Mouse (Mus musculus): ENCODE measurements at regions not wholly inside any gene's neighbourhood (a gene's known extent, or its start where the extent isn't known, plus 50 kb on each side); places are given as distances from the start of the nearest gene placed in this dataset.

DNA sequence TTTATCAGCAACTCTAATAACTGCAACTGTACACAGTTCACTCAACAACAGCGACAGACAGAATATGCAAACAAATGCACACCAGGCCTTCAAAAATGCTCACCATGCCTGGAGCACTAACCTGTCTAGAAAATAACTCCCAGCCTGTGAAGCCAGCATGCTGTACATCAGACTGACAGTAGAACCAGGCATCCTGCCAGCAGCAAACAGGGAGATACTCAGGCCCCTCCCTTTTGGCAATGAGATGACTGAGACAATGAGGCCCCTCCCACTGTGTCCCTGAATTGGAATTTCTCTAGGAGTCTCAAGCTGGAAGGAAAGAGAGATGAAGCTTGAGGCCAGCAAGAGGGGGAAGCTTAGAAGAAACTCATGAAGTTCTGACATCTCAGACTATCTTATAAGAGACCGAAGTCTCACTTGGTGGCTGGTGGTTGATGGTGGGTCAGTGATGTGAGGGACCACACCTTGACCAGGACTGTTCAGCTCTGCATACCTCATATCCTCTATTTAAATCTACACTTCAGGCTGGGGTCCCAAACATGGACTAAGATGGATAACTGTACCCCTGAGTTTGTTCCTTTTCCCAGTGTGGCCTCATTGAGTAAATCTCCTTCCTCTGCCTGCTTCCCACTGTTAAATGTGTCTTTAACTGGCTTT, 72.6 kb upstream of the Selenok start:
- WGBS: 68% methylated on average over 2 of the region's 2 CpGs
- Histone ChIP-seq H3K4me3 (ENCODE audit: low read length) (no peak overlapping the region), H3K9ac (ENCODE audit: low read length) (no peak overlapping the region), H3K27me3 (ENCODE audit: control insufficient read depth, insufficient read depth, low read length) (no peaks in the 10 kb centered on the region), H3K36me3 (ENCODE audit: control insufficient read depth, insufficient read depth) (no peaks in the 10 kb centered on the region), H3K4me2 (ENCODE audit: low read depth, low read length) (no peak overlapping the region), H3K9me3 (replicated peaks; ENCODE audit: control insufficient read depth, low read length) (no peaks in the 10 kb centered on the region), H3K4me1 (ENCODE audit: control insufficient read depth, insufficient read depth, low read length) (peaks cover 17% of the 10 kb centered on the region), H3K27ac (ENCODE audit: low read length) (peak overlapping the region; percentile 51)
- ATAC-seq (replicated peaks; ENCODE audit: extremely low read depth, insufficient read depth, low FRiP score): peak; percentile 91

DNA sequence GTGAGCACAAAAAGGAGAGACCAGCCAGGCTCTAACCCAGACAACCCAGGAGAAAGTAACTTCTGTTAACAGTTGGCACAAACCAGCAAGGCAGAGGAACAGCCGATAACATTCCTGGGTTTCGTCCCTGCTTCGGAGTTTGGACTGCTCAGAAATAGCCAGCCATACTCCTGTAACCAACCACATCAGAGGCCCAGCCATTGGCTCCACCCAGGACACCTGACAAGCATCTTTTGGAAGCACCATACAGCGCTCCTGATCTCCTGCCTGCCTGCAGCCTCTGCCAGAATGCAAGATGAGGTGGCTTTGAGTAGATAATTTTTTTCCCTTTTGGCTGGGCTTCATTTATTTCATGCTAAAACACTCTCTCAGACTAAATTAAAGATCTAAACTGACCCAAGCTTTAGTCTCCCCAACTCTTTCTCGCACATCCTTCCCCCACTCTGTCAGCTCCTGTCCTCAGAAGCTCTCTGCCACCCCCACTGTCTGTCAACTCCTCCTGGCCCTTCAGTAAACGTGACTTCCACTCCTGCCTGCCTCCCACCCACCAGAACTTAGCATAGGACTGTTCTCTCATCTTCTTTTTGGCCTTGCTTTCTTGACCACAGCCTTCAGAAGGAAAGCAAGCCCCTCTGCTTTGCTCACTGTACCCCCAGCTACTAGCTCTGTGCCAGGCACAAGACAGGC, 72.0 kb upstream of the Selenok start:
- Histone ChIP-seq H3K36me3 (ENCODE audit: control insufficient read depth, insufficient read depth) (no peaks in the 10 kb centered on the region), H3K4me3 (ENCODE audit: low read length) (no peak overlapping the region), H3K4me1 (ENCODE audit: control insufficient read depth, insufficient read depth, low read length) (peaks cover 17% of the 10 kb centered on the region), H3K27me3 (ENCODE audit: control insufficient read depth, insufficient read depth, low read length) (no peaks in the 10 kb centered on the region), H3K27ac (ENCODE audit: low read length) (peak overlapping the region; percentile 51), H3K9ac (ENCODE audit: low read length) (no peak overlapping the region), H3K4me2 (ENCODE audit: low read depth, low read length) (no peak overlapping the region), H3K9me3 (replicated peaks; ENCODE audit: control insufficient read depth, low read length) (no peaks in the 10 kb centered on the region)
- WGBS: 46% methylated on average over 6 of the region's 6 CpGs
- ATAC-seq (replicated peaks; ENCODE audit: extremely low read depth, insufficient read depth, low FRiP score): no peak

DNA sequence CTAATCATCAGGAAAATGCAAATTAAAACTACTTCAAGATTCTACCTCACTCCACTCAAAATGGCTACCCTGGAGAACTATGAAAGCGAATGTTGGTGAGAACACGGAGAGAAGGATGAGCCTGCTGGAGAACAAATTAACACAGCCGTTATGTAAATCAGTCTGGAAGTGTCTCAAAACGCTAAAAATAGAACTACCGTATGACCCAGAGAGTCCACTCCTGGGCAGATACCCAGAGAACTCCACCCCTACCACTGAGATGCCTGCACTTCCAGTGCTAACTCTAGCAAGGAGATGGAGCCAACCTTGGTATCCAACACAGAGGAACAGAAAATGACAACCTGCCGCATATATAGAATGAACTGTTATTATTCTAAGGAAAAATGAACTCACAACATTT, 67.2 kb upstream of the Selenok start:
- H3K9me3 ChIP-seq (replicated peaks; ENCODE audit: control insufficient read depth, low read length): no peaks in the 10 kb centered on the region
- peaks cover 4% of the 10 kb centered on the region; the same call in 1 of the 2 replicates for H3K4me1 ChIP-seq (ENCODE audit: control insufficient read depth, insufficient read depth, low read length)
- no peak for ATAC-seq (replicated peaks; ENCODE audit: extremely low read depth, insufficient read depth, low FRiP score)
- no peaks in the 10 kb centered on the region for H3K27me3 ChIP-seq (ENCODE audit: control insufficient read depth, insufficient read depth, low read length)
- H3K4me3 ChIP-seq (ENCODE audit: low read length): no peak overlapping the region
- H3K4me2 ChIP-seq (ENCODE audit: low read depth, low read length): no peak overlapping the region
- WGBS: 47% methylated on average over 6 of the region's 6 CpGs
- H3K27ac ChIP-seq (ENCODE audit: low read length): no peak overlapping the region
- no peaks in the 10 kb centered on the region for H3K36me3 ChIP-seq (ENCODE audit: control insufficient read depth, insufficient read depth)
- no peak overlapping the region for H3K9ac ChIP-seq (ENCODE audit: low read length)

DNA sequence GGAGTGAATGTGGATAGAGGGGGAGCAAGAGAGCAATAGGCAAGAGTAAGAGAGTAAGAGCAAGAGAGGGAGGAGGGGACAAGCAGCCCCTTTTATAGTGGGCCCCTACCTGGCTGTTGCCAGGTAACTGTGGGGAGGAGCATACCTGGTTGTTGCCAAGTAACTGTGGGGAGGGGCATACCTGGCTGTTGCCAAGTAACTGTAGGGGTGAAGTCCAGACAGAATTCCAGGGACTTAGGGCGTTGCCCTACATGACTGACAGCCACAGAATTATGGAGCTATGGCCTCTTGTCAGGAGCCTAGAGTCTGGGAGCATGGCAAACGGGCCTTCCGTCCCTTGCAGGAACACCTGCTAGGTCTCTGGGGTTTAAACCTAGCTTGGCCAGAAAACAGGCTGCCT, 64.5 kb upstream of the Selenok start:
- Histone ChIP-seq H3K4me1 (ENCODE audit: control insufficient read depth, insufficient read depth, low read length) (no peaks in the 10 kb centered on the region), H3K27ac (ENCODE audit: low read length) (no peak overlapping the region), H3K36me3 (ENCODE audit: control insufficient read depth, insufficient read depth) (no peaks in the 10 kb centered on the region), H3K4me3 (ENCODE audit: low read length) (no peak overlapping the region), H3K9ac (ENCODE audit: low read length) (no peak overlapping the region), H3K9me3 (replicated peaks; ENCODE audit: control insufficient read depth, low read length) (no peaks in the 10 kb centered on the region), H3K4me2 (ENCODE audit: low read depth, low read length) (no peak overlapping the region), H3K27me3 (ENCODE audit: control insufficient read depth, insufficient read depth, low read length) (no peaks in the 10 kb centered on the region)
- WGBS: 80% methylated on average over 3 of the region's 3 CpGs
- no peak for ATAC-seq (replicated peaks; ENCODE audit: extremely low read depth, insufficient read depth, low FRiP score)

DNA sequence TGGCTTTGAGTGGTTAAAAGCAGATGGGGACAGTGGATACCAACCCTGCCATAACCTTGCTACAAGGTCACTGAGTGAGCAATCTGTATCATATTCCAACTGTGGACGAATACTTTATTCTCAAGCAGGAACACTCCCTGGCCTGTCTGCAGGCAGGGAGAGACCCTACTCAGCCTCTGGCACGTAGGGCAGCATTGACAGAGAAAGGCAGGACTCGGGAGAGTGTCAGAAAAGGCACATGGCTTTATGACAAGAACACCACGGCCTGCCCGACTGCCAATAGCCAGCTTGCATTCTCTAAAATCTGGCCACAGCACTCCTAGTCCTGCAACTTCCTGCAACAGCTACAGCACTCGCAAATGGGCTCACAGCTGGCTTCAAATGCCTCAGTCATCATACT, 63.3 kb upstream of the Selenok start:
- Histone ChIP-seq H3K4me1 (ENCODE audit: control insufficient read depth, insufficient read depth, low read length) (0 out of 2 replicates have a peak, but pooled peaks cover 3% of the 10 kb centered on the region), H3K27ac (ENCODE audit: low read length) (no peak overlapping the region), H3K27me3 (ENCODE audit: control insufficient read depth, insufficient read depth, low read length) (no peaks in the 10 kb centered on the region), H3K4me3 (ENCODE audit: low read length) (no peak overlapping the region), H3K4me2 (ENCODE audit: low read depth, low read length) (no peak overlapping the region), H3K36me3 (ENCODE audit: control insufficient read depth, insufficient read depth) (no peaks in the 10 kb centered on the region), H3K9ac (ENCODE audit: low read length) (no peak overlapping the region), H3K9me3 (replicated peaks; ENCODE audit: control insufficient read depth, low read length) (no peaks in the 10 kb centered on the region)
- no peak for ATAC-seq (replicated peaks; ENCODE audit: extremely low read depth, insufficient read depth, low FRiP score)
- WGBS: 59% methylated on average over 6 of the region's 6 CpGs

DNA sequence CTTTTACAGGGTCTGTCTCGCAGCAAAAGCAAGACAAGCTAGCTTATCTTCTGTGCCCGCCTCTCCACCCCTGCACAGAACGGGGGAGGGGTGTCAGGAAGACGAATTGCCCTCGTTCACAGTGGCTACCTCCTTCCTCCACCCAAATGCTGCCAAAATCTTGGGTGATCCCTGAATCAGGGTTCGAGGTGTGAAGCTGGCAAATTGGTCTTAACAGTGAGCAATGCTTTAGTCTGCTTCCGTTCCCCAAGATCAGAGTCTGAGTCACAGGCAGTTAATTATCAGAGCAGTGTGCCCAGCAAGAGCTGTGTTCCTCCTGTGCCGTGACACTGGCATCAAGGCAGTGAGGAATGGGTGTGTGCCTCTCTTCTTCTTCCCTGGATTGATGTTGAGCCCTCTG, 58.4 kb upstream of the Selenok start:
- ATAC-seq (replicated peaks; ENCODE audit: extremely low read depth, insufficient read depth, low FRiP score): no peak
- Histone ChIP-seq H3K4me3 (ENCODE audit: low read length) (no peak overlapping the region), H3K27ac (ENCODE audit: low read length) (no peak overlapping the region), H3K27me3 (ENCODE audit: control insufficient read depth, insufficient read depth, low read length) (no peaks in the 10 kb centered on the region), H3K36me3 (ENCODE audit: control insufficient read depth, insufficient read depth) (no peaks in the 10 kb centered on the region), H3K9ac (ENCODE audit: low read length) (no peak overlapping the region), H3K4me2 (ENCODE audit: low read depth, low read length) (peak overlapping the region; percentile 8; the same call in 1 of the 2 replicates), H3K9me3 (replicated peaks; ENCODE audit: control insufficient read depth, low read length) (no peaks in the 10 kb centered on the region), H3K4me1 (ENCODE audit: control insufficient read depth, insufficient read depth, low read length) (0 out of 2 replicates have a peak, but pooled peaks cover 3% of the 10 kb centered on the region)
- WGBS: 14% methylated on average over 8 of the region's 8 CpGs
